Mouse (Mus musculus) A20 (cell line): ENCODE results near the gene Snx29.
A peak's percentile ranks its signal among the peaks of the same experiment; 100 is the strongest.

Experiments used
- DNase-seq: peaks from one replicate; pipeline ENCODE4 v3.0.0-alpha.2; 2011; ENCODE audit warnings: low read depth, low spot score

Gene Snx29

GRCm38 (mm10) chr16:11727331-11727730 lies 404.6 kb downstream of the Snx29 start:
- DNase-seq = no peak

GRCm38 (mm10) chr16:11728131-11728530 lies 405.4 kb downstream of the Snx29 start:
- DNase-seq = no peak

GRCm38 (mm10) chr16:11728627-11729026 lies 405.9 kb downstream of the Snx29 start:
- DNase-seq = no peak

GRCm38 (mm10) chr16:11729111-11729510 lies 406.4 kb downstream of the Snx29 start:
- DNase-seq = no peak

- no peak for DNase-seq
Observed at GRCm38 (mm10) chr16:11729815-11730214, 407.1 kb downstream of the Snx29 start.

- DNase-seq = no peak
Observed at GRCm38 (mm10) chr16:11731014-11731535, 408.4 kb downstream of the Snx29 start.

GRCm38 (mm10) chr16:11738341-11738740 lies 415.6 kb downstream of the Snx29 start:
- DNase-seq = no peak

- no peak for DNase-seq
Observed at GRCm38 (mm10) chr16:11741951-11742350, 419.2 kb downstream of the Snx29 start.

GRCm38 (mm10) chr16:11742351-11742750 lies 419.6 kb downstream of the Snx29 start:
- DNase-seq = no peak

- no peak for DNase-seq
Observed at GRCm38 (mm10) chr16:11743013-11743412, 420.3 kb downstream of the Snx29 start.

- DNase-seq = no peak
Observed at GRCm38 (mm10) chr16:11743724-11744123, 421.0 kb downstream of the Snx29 start.

GRCm38 (mm10) chr16:11746036-11746435 lies 423.3 kb downstream of the Snx29 start:
- DNase-seq = no peak

- DNase-seq = no peak
Observed at GRCm38 (mm10) chr16:11747867-11748266, 425.2 kb downstream of the Snx29 start.

- no peak for DNase-seq
Observed at GRCm38 (mm10) chr16:11749111-11749510, 426.4 kb downstream of the Snx29 start.

GRCm38 (mm10) chr16:11750605-11751004 lies 427.9 kb downstream of the Snx29 start:
- peak; percentile 45 for DNase-seq

- no peak for DNase-seq
Observed at GRCm38 (mm10) chr16:11752557-11752956, 429.8 kb downstream of the Snx29 start.

GRCm38 (mm10) chr16:11753466-11753865 lies 430.8 kb downstream of the Snx29 start:
- DNase-seq = no peak

GRCm38 (mm10) chr16:11754136-11754535 lies 431.4 kb downstream of the Snx29 start:
- DNase-seq = no peak

GRCm38 (mm10) chr16:11755281-11756066 lies 432.8 kb downstream of the Snx29 start:
- DNase-seq = no peak

- DNase-seq = no peak
Observed at GRCm38 (mm10) chr16:11756598-11757245, 434.0 kb downstream of the Snx29 start.

GRCm38 (mm10) chr16:11757471-11757870 lies 434.8 kb downstream of the Snx29 start:
- DNase-seq = no peak

GRCm38 (mm10) chr16:11757951-11758350 lies 435.2 kb downstream of the Snx29 start:
- no peak for DNase-seq

GRCm38 (mm10) chr16:11772318-11772717 lies 449.6 kb downstream of the Snx29 start:
- no peak for DNase-seq
